Mouse (Mus musculus): ENCODE results near the gene Tex9.

GRCm38 (mm10) chr9:72411746-72412145 lies 80.3 kb downstream of the Tex9 start:
- TF ChIP-seq POLR2A (IDR thresholded peaks at IDR 0.05; ENCODE audit: low read depth, low read length) (no peak), CTCF (IDR thresholded peaks at IDR 0.05; ENCODE audit: borderline replicate concordance, insufficient read depth, low read length) (peak; percentile 60; the same call in 1 of the 2 replicates)
